Mouse (Mus musculus) bone marrow, adult 2 months (tissue): Measurements from ENCODE around the gene Ercc6.

Source experiments
- CTCF ChIP-seq: fragments of 200-500 bp; IDR thresholded peaks from 2 replicates; pipeline ENCODE4 v1.5.1; 2011; ENCODE audit warnings: low read length, control low read depth; ENCODE audit not compliant: control insufficient read depth, insufficient read depth
- POLR2A ChIP-seq: fragments of 200-500 bp; IDR thresholded peaks from 2 replicates; pipeline ENCODE4 v1.6.1; 2011; ENCODE audit warnings: low read depth, mild to moderate bottlenecking, control low read depth, low read length, borderline replicate concordance; ENCODE audit not compliant: control insufficient read depth

GRCm38 (mm10) chr14:32527211-32527610 is 13.9 kb downstream of the Ercc6 start:
- TF ChIP-seq CTCF (no peak), POLR2A (no peak)
